9 mouse cellular contexts compared by ENCODE assay signal in genomic region chr4:122959816-122960215, GRCm38 (mm10). TPM values are rescaled to one million over a fixed set of nuclear protein-coding genes. Genes with fewer than 3 reads are reported as not detected.
DNase-seq lines count a peak whose midpoint lies in the region; ATAC-seq and TF ChIP-seq lines count a peak whose summit lies in the region.
"Had no signal": no experiment of that assay in that cellular context is flagged by ENCODE, and none has a peak within 500 bp of the region (broad histone marks: within the 10 kb centered on the region; RNA-seq: fewer than 3 reads in every experiment).

No protein-coding gene starts in this region.

- no peak for DNase-seq in heart, adult 18-20 months
- peak; percentile 16 for DNase-seq in R1 (ENCODE audit: low read depth, low spot score)
- peak; percentile 24 for DNase-seq in midbrain, embryonic 14.5 days
- no peak for DNase-seq in B cell, adult 2 months
- no peak for DNase-seq in thymus, adult 2 months

- H3K27me3 ChIP-seq in heart, embryonic 11.5 days (ENCODE audit: control insufficient read depth, insufficient read depth, low read length), result peaks cover 41% of the 10 kb centered on the region
- peaks cover 11% of the 10 kb centered on the region for H3K27me3 ChIP-seq in hindbrain, embryonic 13.5 days
- H3K27me3 ChIP-seq in midbrain, embryonic 14.5 days (ENCODE audit: control insufficient read depth, insufficient read depth, low read length), result no peaks in the 10 kb centered on the region
- no peaks in the 10 kb centered on the region for H3K27me3 ChIP-seq in thymus, adult 2 months (ENCODE audit: control insufficient read depth, insufficient read depth, low read length)

- H3K27ac ChIP-seq in heart, embryonic 11.5 days (ENCODE audit: low read depth, low read length), result no peak overlapping the region
- H3K27ac ChIP-seq in hindbrain, embryonic 13.5 days, result 0 out of 2 replicates have a peak overlapping the region, but pooled peaks have one; percentile 55
- peak overlapping the region; percentile 26; the same call in 1 of the 2 replicates for H3K27ac ChIP-seq in midbrain, embryonic 14.5 days (replicated peaks; ENCODE audit: low read depth, low read length)
- no peak overlapping the region for H3K27ac ChIP-seq in thymus, adult 2 months (ENCODE audit: control insufficient read depth, insufficient read depth, low read length)

- H3K4me2 ChIP-seq in heart, embryonic 11.5 days, result peak overlapping the region; percentile 82
- peak overlapping the region; percentile 100 for H3K4me2 ChIP-seq in hindbrain, embryonic 13.5 days
- H3K4me2 ChIP-seq in midbrain, embryonic 14.5 days (ENCODE audit: low read length), result peak overlapping the region; percentile 100

- WGBS in heart, embryonic 11.5 days (ENCODE audit: insufficient replicate concordance), result 9% methylated on average over 7 of the region's 8 CpGs
- WGBS in hindbrain, embryonic 13.5 days, result 4% methylated on average over 8 of the region's 8 CpGs
- WGBS in midbrain, embryonic 14.5 days, result 3% methylated on average over 8 of the region's 8 CpGs
- WGBS in thymus, adult 2 months, result 47% methylated on average over 8 of the region's 8 CpGs

- no peak for ATAC-seq in heart, embryonic 11.5 days (replicated peaks; ENCODE audit: insufficient number of reproducible peaks, low FRiP score, low TSS enrichment)
- ATAC-seq in hindbrain, embryonic 13.5 days (ENCODE audit: low FRiP score), result 0 out of 2 replicates have a peak, but pooled peaks have one; percentile 4
- no peak for ATAC-seq in midbrain, embryonic 14.5 days (ENCODE audit: low FRiP score, low TSS enrichment)
- ATAC-seq in erythroblast, adult 5-6 weeks (replicated peaks; ENCODE audit: low FRiP score, poor library complexity, severe bottlenecking), result no peak

- TF ChIP-seq POLR2A in thymus, adult 2 months (IDR thresholded peaks at IDR 0.05; ENCODE audit: control insufficient read depth, extremely low read depth, insufficient read depth, low read length, poor library complexity), result no peak

- H3K9me3 ChIP-seq in heart, embryonic 11.5 days (replicated peaks; ENCODE audit: control insufficient read depth, low read length), result no peaks in the 10 kb centered on the region
- H3K9me3 ChIP-seq in hindbrain, embryonic 13.5 days, result no peaks in the 10 kb centered on the region
- H3K9me3 ChIP-seq in midbrain, embryonic 14.5 days (ENCODE audit: control insufficient read depth, low read length), result no peaks in the 10 kb centered on the region

- peaks cover 24% of the 10 kb centered on the region for H3K4me1 ChIP-seq in heart, embryonic 11.5 days (ENCODE audit: control insufficient read depth, insufficient read depth, low read length)
- H3K4me1 ChIP-seq in hindbrain, embryonic 13.5 days (replicated peaks), result peaks cover 65% of the 10 kb centered on the region
- H3K4me1 ChIP-seq in midbrain, embryonic 14.5 days (ENCODE audit: control insufficient read depth, insufficient read depth, low read length), result peaks cover 31% of the 10 kb centered on the region
- H3K4me1 ChIP-seq in thymus, adult 2 months (replicated peaks; ENCODE audit: control insufficient read depth, insufficient read depth, low read length), result peaks cover 26% of the 10 kb centered on the region

- TF ChIP-seq CTCF in thymus, adult 2 months (IDR thresholded peaks at IDR 0.05; ENCODE audit: borderline replicate concordance, control insufficient read depth, extremely low read depth, insufficient read depth, low read length, poor library complexity), result no peak

- H3K9ac ChIP-seq in heart, embryonic 11.5 days (ENCODE audit: low read depth, low read length), result no peak overlapping the region
- peak overlapping the region; percentile 80 for H3K9ac ChIP-seq in hindbrain, embryonic 13.5 days
- H3K9ac ChIP-seq in midbrain, embryonic 14.5 days (replicated peaks; ENCODE audit: low read length), result peak overlapping the region; percentile 71

- peak overlapping the region; percentile 51 for H3K4me3 ChIP-seq in heart, embryonic 11.5 days (ENCODE audit: low read depth, low read length)
- H3K4me3 ChIP-seq in hindbrain, embryonic 13.5 days, result peak overlapping the region; percentile 67
- H3K4me3 ChIP-seq in midbrain, embryonic 14.5 days (replicated peaks; ENCODE audit: low read depth, low read length), result peak overlapping the region; percentile 68
- no peak overlapping the region for H3K4me3 ChIP-seq in thymus, adult 2 months (ENCODE audit: control insufficient read depth, insufficient read depth, low read length)

- no peaks in the 10 kb centered on the region for H3K36me3 ChIP-seq in heart, embryonic 11.5 days (ENCODE audit: control insufficient read depth, insufficient read depth, low read length)
- no peaks in the 10 kb centered on the region; the same call in 1 of the 2 replicates for H3K36me3 ChIP-seq in hindbrain, embryonic 13.5 days
- H3K36me3 ChIP-seq in midbrain, embryonic 14.5 days (ENCODE audit: control insufficient read depth, insufficient read depth, low read length), result no peaks in the 10 kb centered on the region
- H3K36me3 ChIP-seq in thymus, adult 2 months (ENCODE audit: control insufficient read depth, insufficient read depth, low read length), result no peaks in the 10 kb centered on the region

RNA-seq across cellular contexts. Expression of gene Mfsd2a, which starts 1.2 kb away (rescaled TPM):
- polyA plus RNA-seq in heart, embryonic 11.5 days (2014; fragmentation: Nextera tagmentation; extraction: Ambion mirVana), result 1.2 and 1.3 TPM in 2 replicates
- 1 to 10 TPM in 1 of 2 experiments, not detected in 1; 2.8 TPM for total RNA-seq in heart, adult 18-20 months (2021)
- 29.6 and 36.7 TPM in 2 replicates for polyA plus RNA-seq in hindbrain, embryonic 13.5 days (2015; fragmentation: Nextera tagmentation; extraction: Ambion mirVana)
- 31.2 and 33.4 TPM in 2 replicates for polyA plus RNA-seq in midbrain, embryonic 14.5 days (2014; fragmentation: Nextera tagmentation; extraction: Ambion mirVana)
- not detected in 2 replicates for total RNA-seq in erythroblast, adult 5-6 weeks (2015; ENCODE audit: low replicate concordance)
- total RNA-seq in erythroblast, adult 5-6 weeks (2017; ENCODE audit: low replicate concordance), result not detected in 2 replicates
- 3.2 and 3.5 TPM in 2 replicates for polyA plus RNA-seq in thymus, adult 2 months (2012; rRNA removed)
- total RNA-seq: common myeloid progenitor, adult 5-6 weeks had no signal

RNA-seq across cellular contexts. Expression of gene Mycl, which starts 35.6 kb away (rescaled TPM):
- 1.8 and 2.1 TPM in 2 replicates for polyA plus RNA-seq in heart, embryonic 11.5 days (2014; fragmentation: Nextera tagmentation; extraction: Ambion mirVana)
- under 1 TPM; 0.25 to 0.87 TPM for total RNA-seq in heart, adult 18-20 months (2021)
- 75.9 and 77.3 TPM in 2 replicates for polyA plus RNA-seq in hindbrain, embryonic 13.5 days (2015; fragmentation: Nextera tagmentation; extraction: Ambion mirVana)
- 87.7 and 112 TPM in 2 replicates for polyA plus RNA-seq in midbrain, embryonic 14.5 days (2014; fragmentation: Nextera tagmentation; extraction: Ambion mirVana)
- 1.7 TPM in 1 of 2 replicates, not detected in the other for total RNA-seq in erythroblast, adult 5-6 weeks (2015; ENCODE audit: low replicate concordance)
- 0.56 and 2.5 TPM in 2 replicates for total RNA-seq in erythroblast, adult 5-6 weeks (2017; ENCODE audit: low replicate concordance)
- 4.3 and 5.2 TPM in 2 replicates for polyA plus RNA-seq in thymus, adult 2 months (2012; rRNA removed)

RNA-seq across cellular contexts. Expression of gene Trit1, which starts 56.6 kb away (rescaled TPM):
- polyA plus RNA-seq in heart, embryonic 11.5 days (2014; fragmentation: Nextera tagmentation; extraction: Ambion mirVana), result 13.6 and 14.4 TPM in 2 replicates
- 1 to 10 TPM; 4.9 to 5.5 TPM for total RNA-seq in heart, adult 18-20 months (2021)
- 25.4 and 27.1 TPM in 2 replicates for polyA plus RNA-seq in hindbrain, embryonic 13.5 days (2015; fragmentation: Nextera tagmentation; extraction: Ambion mirVana)
- polyA plus RNA-seq in midbrain, embryonic 14.5 days (2014; fragmentation: Nextera tagmentation; extraction: Ambion mirVana), result 27.0 and 29.1 TPM in 2 replicates
- 3.5 and 5.0 TPM in 2 replicates for total RNA-seq in erythroblast, adult 5-6 weeks (2015; ENCODE audit: low replicate concordance)
- 2.0 and 3.2 TPM in 2 replicates for total RNA-seq in erythroblast, adult 5-6 weeks (2017; ENCODE audit: low replicate concordance)
- polyA plus RNA-seq in thymus, adult 2 months (2012; rRNA removed), result 8.3 and 9.3 TPM in 2 replicates

Comparison
In these comparisons a context has a peak if more than half of its experiments do, and no peak if none do; other contexts are left out.
1. H3K27ac ChIP-seq: peak in hindbrain, embryonic 13.5 days (single experiment) and midbrain, embryonic 14.5 days (single experiment); none in heart, embryonic 11.5 days (single experiment) and thymus, adult 2 months (single experiment).
2. DNase-seq: peak in R1 (single experiment) and midbrain, embryonic 14.5 days (single experiment); none in heart, adult 18-20 months (0 of 2), B cell, adult 2 months (0 of 2) and thymus, adult 2 months (single experiment).
3. RNA of gene Mycl, which starts 35.6 kb away (polyA plus RNA-seq): 87.7 to 112 TPM in midbrain, embryonic 14.5 days and 75.9 to 77.3 TPM in hindbrain, embryonic 13.5 days; 4.3 to 5.2 TPM in thymus, adult 2 months and 1.8 to 2.1 TPM in heart, embryonic 11.5 days; every median in the first group is over 10 times any median in the second.
4. Peak in every context shown above with its lines, with median percentiles within 50 percentile points of each other: H3K4me2 ChIP-seq.